Mouse (Mus musculus): ENCODE results near the gene Etv2.

The Etv2 gene

GRCm38 (mm10) chr7:30587842-30588667, 47.6 kb downstream of the Etv2 start:
- DNase-seq, result peak; percentile 67 to 74

GRCm38 (mm10) chr7:30586455-30587020, 49.1 kb downstream of the Etv2 start:
- DNase-seq, result peak in 1 of 2 experiments; percentile 40

GRCm38 (mm10) chr7:30585170-30585569, 50.5 kb downstream of the Etv2 start:
- no peak for DNase-seq

DNA sequence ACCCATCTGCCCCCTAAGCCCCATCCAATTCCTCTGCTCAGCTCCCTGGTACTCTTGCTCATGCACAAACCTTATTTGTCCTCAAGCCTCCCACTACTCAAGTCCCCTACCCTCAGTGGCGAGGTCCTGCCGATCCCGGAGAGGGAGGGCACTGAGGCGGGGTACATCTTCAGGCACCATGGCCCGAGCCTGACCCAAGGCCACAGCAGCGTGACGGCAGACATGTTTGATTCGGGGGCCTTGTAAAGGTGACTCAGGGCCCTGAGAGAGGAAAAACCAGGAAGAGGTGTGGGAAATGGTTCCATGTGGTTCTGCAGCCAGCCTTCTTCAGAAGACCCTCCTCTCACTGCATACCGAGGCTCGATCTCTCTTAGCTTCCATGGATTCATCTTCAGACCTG, 51.3 kb downstream of the Etv2 start:
- DNase-seq, result no peak
